Mouse (Mus musculus) thymus, postnatal 25 days (tissue): Measurements from ENCODE around the gene Hormad1.
"Not testable (repeated sequence)": the region's sequence is repeated elsewhere in the genome, so short reads cannot be mapped to it uniquely, and the experiment has no call there.

ENCODE experiments used
- DNase-seq: peaks from one replicate; pipeline ENCODE4 v3.0.0; 2022

Gene Hormad1

GRCm38 (mm10) chr3:95569585-95569984 is 10.1 kb downstream of the Hormad1 start:
- DNase-seq, result no peak

DNA sequence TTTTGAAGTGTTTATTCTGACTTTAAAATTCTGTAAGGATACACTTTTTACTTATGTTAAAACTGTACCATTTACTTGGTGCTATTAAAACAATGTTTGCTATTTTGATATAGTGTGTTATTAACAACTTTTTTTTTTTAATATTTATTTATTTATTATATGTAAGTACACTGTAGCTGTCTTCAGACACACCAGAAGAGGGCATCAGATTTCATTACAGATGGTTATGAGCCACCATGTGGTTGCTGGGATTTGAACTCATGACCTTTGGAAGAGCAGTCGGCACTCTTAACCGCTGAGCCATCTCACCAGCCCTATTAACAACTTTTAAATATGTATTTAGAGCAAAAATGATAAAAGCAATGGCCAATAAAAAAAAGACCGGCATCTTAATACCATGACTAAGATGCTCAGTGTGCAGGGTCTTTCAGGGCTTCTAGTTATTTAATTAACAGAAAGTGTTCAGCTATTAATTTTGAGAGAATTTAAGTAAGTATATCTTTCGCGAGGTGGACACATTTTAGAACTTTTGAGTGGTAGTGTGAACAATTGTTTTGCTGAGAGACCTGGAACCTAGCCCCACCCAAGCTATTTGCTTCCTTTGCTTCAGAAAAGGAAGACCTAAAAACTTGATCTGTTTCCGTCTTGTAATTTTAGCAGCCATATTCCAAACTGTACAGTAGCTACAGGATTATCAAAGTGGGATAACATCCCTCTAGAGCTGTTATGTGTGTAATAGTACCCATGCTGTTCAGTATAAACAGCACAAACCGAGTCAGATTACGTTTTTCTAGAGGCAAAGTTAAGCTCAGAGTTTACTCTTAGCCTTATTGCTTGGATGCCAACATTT is 28.5 kb downstream of the Hormad1 start:
- DNase-seq, result no peak

DNA sequence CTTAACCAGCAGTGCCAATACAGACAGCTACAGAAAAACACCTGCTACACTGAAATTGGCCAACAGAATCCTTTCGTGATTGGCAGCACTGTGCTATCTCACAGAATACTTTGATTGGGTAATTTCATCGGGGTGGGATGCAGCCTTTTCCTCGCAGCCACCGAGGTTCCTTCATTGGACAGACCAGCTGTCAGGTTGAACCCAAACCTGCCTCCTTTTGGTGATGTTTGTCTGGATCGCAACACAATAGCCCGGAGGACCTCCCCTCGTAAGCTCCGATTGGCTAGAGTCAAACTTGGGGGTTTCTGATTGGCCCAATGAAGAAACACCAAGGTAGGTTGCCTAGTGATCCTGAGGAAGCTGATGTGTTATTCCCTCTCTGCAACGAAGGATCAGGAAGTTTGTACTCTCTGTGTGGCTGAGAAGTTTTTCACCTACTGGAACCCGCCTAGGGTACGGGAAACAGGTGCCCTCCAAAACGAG is 29.2 kb downstream of the Hormad1 start, which contains the start of gene Golph3l:
TSS of gene Golph3l (plus strand) at position 331 of the 483 bp plus-strand sequence.
- DNase-seq, result peak; percentile 95

GRCm38 (mm10) chr3:95598734-95599133 is 39.3 kb downstream of the Hormad1 start:
- DNase-seq, result no peak

- no peak for DNase-seq
These were observed 41.8 kb downstream of the Hormad1 start for GRCm38 (mm10) chr3:95601287-95601686.

GRCm38 (mm10) chr3:95606096-95606495 is 46.6 kb downstream of the Hormad1 start:
- DNase-seq, result no peak

GRCm38 (mm10) chr3:95609195-95609594 is 49.7 kb downstream of the Hormad1 start:
- no peak for DNase-seq

DNA sequence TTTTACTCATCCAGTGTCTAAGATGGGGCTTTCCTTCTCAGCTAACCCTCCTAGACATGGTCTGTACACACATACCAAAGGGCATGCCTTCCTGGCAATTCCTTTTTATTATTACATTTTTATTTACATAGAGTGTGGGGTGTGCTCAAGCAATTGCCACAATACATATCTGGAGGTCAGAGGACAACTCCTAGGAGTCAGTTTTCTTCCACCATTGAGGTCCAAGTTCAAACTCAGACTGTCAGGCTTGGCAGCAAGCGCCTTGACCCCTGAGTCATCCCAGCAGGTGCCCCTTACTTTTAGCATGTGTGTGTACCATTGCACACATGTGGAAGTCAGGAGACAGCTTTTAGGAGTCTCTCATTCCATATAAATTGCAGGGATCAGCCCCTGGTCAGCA is 54.5 kb downstream of the Hormad1 start:
- DNase-seq, result no peak

DNA sequence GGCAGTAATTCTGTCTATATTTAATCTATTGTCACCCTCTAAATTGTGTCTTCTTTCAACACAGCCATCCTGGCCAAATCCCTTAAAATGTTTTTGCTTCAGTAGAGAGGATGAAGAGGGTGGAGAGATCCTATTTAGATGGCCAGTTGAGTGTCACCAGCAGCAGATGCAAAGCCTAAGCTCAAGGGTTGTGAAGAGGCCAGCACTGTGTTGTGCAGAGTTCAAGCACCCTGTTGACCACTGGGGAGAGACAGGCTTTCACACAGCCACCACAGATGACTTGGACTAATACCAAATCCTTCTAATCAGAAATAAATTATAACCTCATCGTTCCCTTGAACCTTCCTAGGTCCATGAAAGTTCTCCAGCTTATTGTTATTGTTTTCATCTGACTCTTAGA is 59.0 kb downstream of the Hormad1 start:
- DNase-seq, result no peak

DNA sequence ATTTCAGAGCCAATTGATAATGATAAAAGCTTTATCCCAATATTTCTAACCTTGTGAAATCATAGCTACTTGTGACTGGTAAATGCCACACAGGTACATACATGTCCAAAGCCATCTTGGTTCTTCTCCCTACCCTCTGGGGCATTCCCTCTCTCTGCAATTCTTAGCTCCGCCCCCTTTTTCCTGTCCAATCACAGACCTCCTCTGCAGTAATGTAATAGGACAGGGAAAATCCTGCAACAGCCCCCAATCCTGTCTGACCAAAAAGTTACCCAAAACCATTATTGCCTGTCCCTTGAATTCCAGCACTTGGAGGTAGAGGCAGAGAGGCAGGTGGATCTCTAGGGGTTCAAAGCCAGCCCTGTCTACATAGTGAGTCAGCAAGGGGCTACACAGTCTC is 61.8 kb downstream of the Hormad1 start:
- no peak for DNase-seq

DNA sequence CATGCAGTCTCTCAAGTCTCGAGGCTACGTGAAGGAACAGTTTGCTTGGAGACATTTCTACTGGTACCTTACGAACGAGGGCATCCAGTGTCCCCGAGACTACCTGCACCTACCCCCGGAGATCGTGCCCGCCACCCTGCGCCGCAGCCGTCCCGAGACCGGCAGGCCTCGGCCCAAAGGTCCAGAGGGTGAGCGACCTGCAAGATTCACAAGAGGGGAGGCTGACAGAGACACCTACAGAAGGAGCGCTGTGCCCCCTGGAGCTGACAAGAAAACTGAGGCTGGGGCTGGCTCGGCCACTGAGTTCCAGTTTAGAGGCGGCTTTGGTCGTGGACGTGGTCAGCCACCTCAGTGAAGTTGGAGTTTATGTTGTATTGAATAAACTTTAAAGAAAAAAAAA is 62.9 kb downstream of the Hormad1 start:
- not testable (repeated sequence) for DNase-seq

DNA sequence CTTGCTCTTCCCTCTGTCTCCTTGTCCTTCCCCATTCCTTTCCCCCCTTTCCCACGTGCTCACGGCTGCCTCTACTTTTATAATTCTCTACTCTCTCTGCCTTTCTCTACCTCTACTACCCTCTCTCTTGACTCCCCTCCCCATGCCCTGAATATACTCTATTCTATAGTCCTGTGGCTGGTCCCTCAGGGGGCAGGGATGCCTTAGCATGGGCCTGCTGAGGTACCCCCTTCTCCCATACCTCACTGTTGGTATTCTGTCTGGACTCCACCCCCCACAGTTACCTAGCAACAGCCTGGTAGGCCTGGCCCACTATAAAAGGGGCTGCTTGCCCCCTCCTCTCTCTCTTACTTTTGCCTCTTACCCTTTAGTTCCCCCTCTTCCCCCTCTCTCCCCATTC is 64.1 kb downstream of the Hormad1 start:
- DNase-seq, result no peak

GRCm38 (mm10) chr3:95623991-95624515 is 64.6 kb downstream of the Hormad1 start:
- not testable (repeated sequence) for DNase-seq

DNA sequence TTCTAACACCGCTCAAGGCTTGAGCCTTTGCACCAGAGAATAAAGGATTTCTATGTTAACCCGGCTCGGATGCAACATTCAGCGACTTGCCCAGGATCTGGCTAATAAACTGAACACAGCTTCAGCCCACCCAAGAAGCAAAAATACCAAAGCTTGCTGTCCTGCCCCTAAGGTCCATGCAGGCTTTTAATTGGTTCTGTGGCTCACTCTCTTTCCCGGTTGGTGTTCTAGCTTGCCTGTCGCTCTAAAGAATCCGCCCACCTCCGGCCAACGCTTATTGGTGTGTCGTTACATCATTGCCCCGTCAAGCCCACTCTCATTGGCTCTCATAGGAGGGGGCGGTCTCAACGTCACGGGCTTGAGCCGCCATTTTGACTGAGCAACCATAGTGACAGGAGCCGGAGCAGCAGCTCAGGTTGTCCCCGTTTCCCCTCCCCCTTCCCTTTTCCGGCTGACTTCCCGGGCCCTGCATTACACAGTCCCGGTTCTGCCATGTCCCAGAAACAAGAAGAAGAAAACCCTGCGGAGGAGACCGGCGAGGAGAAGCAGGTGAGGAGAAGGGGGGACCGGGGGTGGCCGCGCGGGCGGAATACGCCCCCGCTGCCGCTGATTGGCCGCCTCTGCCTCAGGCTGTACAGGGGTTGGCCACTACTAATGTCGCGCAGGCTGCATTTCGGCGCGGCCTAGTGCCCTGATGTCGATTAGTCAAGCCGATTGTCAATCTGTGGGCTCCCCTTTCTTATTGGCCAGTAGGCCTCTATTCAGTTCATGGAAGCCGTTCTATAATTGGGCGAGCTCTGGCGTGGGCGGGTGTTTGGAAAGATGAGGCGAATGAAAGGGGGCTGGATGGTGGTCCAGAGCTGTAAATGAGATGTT is 65.4 kb downstream of the Hormad1 start, which contains the start of gene Ensa:
TSS of gene Ensa (plus strand) at position 366 of the 876 bp plus-strand sequence.
- peak; percentile 97 for DNase-seq

DNA sequence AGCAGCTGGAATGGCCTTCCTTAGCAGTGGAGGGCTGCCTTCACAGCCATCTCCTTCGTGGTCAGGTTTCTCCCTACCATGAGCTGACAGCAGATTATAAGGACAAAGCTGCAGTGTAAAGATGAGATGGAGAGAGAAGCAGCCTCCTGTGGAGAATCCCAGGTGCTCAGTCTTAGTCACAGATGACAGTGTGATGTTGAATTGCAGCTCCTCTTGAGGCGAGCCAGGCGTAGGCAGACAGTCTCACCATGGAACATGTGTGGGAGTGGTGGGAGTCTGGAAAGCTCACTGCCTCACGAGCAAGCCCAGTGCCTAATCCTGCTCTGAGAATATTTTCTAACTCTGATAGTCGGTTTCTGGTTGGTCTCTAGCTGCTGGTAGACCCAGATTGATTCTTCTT is 68.3 kb downstream of the Hormad1 start:
- no peak for DNase-seq

- no peak for DNase-seq
These were observed 70.3 kb downstream of the Hormad1 start for GRCm38 (mm10) chr3:95629755-95630154.

DNA sequence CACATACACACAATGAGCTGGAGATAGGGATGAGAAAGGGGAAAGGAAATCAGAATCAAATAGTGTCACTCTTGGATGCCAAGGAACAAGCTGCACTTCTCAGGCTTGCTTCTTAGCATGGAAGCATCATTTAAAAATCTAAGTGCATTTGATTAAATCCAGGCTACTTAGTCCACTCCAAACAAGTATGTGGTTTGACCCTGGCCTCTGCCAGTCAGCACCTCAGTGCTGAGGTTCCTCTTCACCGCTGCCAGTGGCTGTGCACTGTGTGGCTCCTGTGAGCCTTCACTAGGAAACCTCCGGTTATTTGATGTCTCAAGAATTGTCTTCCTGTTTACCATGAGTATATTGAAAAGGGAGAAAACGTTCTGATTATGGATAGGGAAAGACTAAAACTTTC is 71.4 kb downstream of the Hormad1 start:
- no peak for DNase-seq

GRCm38 (mm10) chr3:95631304-95631703 is 71.8 kb downstream of the Hormad1 start:
- no peak for DNase-seq

GRCm38 (mm10) chr3:95632648-95633588 is 73.4 kb downstream of the Hormad1 start:
- no peak for DNase-seq

DNA sequence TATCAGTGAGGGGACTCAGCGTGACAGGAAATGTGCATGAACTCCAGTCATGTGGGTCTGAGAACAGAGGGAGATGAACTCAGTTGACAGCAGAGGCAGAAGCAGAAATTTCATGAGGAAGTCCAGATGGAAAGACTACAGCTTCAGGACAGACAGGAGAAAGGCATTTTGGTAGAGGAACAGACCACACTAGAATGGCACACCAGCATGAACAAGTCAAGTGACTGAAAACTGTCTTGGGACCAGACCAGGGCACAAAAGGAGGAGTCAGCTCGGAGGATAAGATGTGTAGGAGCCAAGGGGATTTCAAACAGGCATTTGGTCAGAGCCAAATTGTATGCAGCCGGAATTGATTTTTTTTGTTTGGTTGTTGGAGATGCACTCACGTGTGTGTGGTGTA is 76.2 kb downstream of the Hormad1 start:
- DNase-seq, result no peak

- no peak for DNase-seq
These were observed 76.6 kb downstream of the Hormad1 start for GRCm38 (mm10) chr3:95636072-95636471.
